Mouse (Mus musculus) CD4-positive naive resting alpha-beta T cell, adult 76 days (primary cell): ENCODE results near the gene Lrrc47. TPM values are rescaled to one million over a fixed set of nuclear protein-coding genes. Genes with fewer than 3 reads are reported as not detected.

ENCODE experiments used
- total RNA-seq: library from RNA; stranded (reverse); gene quantifications from one replicate; pipeline ENCODE4 v1.2.4, GENCODE M21; 2023

The Lrrc47 gene
- total RNA-seq, result 69.8 TPM

DNA sequence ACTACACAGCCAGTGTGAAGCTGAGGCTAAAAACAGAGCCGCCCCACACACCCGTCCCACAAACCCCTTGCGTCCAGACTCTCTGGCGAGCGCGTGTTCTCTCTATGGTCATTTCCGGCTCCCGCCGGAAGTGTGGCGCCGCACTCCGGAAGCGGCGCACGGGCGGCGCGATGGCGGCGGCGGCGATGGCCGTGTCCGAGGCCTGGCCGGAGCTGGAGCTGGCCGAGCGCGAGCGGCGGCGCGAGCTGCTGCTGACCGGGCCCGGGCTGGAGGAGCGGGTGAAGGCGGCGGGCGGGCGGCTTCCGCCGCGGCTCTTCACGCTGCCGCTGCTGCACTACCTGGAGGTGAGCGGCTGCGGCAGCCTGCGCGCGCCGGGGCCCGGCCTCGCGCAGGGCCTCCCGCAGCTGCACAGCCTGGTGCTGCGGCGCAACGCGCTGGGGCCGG lies at the start of gene Lrrc47:
Gene Lrrc47 (plus strand): TSS at position 86 of the 444 bp plus-strand sequence.

GRCm38 (mm10) chr4:153974431-153975291 lies 36.9 kb upstream of the Lrrc47 start, which contains the start of the genes Dffb and Cep104:
TSS of gene Dffb (minus strand) at chr4:153975126.
TSS of gene Cep104 (plus strand) at chr4:153975194.

DNA sequence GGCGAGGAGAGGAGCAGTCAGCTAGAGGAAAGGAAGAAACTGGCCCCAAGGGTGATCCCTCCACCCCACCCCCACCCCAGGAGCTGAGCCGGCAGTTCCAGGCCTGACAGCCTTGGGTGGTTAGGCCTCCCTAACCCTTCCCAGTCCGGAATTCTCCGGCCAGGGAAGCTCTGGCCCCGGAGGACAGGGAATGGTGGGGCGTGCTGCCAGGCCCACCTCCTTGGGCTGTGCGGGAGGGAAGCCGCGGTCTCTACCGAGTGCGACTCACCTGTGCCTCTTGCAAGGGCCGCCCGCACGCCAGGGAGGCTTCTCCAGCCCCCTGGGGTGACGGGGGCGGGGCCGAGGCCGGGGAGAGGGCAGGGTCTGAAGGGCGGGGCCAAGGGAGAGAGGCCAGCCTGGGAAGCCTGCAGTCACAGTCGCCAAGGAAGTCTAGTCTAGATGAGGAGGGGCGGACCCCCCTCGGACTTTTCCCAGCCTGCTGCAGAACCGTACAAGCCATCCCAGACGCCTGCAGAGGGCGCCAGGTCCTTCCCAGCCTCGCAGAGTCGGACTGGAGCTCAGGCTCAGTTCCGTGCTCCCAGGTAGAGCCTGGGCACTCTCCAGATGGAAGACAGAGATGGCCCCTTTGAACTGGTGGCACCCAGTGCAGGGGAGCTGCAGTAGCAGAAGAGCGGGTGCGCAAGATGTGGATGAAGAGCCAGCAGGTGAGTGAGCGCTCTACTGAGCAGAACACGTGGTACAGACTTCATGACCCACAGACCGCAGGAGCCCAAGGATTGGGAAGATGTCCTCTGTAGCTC lies 14.3 kb downstream of the Lrrc47 start, which contains the start of gene Smim1:
Gene Smim1 (minus strand): TSS at position 590 of the 800 bp plus-strand sequence.

GRCm38 (mm10) chr4:154042577-154042976 lies 31.0 kb downstream of the Lrrc47 start, which contains the start of gene Ccdc27:
TSS of gene Ccdc27 (minus strand) at chr4:154042677.

Other genes with a start within 250 kb of the Lrrc47 start
- 17.3 TPM for gene A430005L14Rik, start 54.5 kb upstream of the Lrrc47 start, total RNA-seq
- 30.2 TPM for gene Dffb, start 36.6 kb upstream of the Lrrc47 start, total RNA-seq
- 15.7 TPM for gene Cep104, start 36.5 kb upstream of the Lrrc47 start, total RNA-seq
- not detected for gene Smim1, start 14.5 kb downstream of the Lrrc47 start, total RNA-seq
- gene Ccdc27, start 30.9 kb downstream of the Lrrc47 start, total RNA-seq, result not detected
- gene Trp73, start 128.5 kb downstream of the Lrrc47 start, total RNA-seq, result not detected
- 17.9 TPM for gene Wrap73, start 130.6 kb downstream of the Lrrc47 start, total RNA-seq
- 177 TPM for gene Tprgl, start 148.9 kb downstream of the Lrrc47 start, total RNA-seq
- 0.09 TPM for gene Megf6, start 159.0 kb downstream of the Lrrc47 start, total RNA-seq